Mouse (Mus musculus) fat pad, adult 2 months (tissue): Measurements from ENCODE around the gene Cped1.
"Not testable (repeated sequence)": the region's sequence is repeated elsewhere in the genome, so short reads cannot be mapped to it uniquely, and the experiment has no call there.

ENCODE experiments used
- DNase-seq: peaks from one replicate; pipeline ENCODE4 v3.0.0-alpha.2; 2011; ENCODE audit warnings: low read depth, low spot score; ENCODE audit errors: extremely low read depth

The Cped1 gene

DNA sequence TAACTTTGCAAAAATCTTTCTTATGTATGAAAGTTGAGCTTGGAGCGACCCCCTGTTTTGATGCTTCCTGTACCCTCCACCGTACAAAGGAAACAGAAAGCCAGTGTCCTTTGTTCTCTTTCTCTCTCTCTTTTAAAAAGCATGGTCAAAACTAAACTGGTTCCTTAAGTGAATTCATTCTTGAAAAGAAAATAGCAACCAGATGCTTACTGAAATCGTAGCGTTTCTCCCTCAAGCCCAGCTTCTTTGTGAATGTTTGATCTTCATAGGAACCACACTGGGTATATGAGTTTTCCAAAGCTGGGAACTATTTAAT lies 40.6 kb downstream of the Cped1 start:
- no peak for DNase-seq

GRCm38 (mm10) chr6:22026761-22027594 lies 41.3 kb downstream of the Cped1 start:
- no peak for DNase-seq

- no peak for DNase-seq
Observed at GRCm38 (mm10) chr6:22027854-22028253, 42.1 kb downstream of the Cped1 start.

DNA sequence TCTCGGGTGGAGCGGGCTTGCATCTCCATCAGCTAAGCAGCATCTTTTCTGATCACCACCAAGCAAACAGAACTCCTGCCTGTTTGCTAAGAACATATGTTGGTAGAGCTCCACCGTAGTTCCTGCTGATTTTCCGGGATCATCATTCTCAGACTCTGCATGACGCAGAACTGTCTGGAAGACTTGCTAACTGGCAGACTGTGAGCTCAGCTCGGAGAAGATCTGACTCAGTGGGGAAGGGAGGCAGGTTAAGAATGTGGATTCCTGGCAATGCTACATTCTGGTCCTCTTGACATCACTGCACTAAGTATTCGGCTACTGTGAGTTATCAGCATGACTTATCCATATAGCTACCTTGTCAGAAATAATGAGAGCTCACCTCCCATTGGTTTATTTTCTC lies 44.7 kb downstream of the Cped1 start:
- DNase-seq: no peak

- no peak for DNase-seq
Observed at GRCm38 (mm10) chr6:22033188-22033587, 47.5 kb downstream of the Cped1 start.

DNA sequence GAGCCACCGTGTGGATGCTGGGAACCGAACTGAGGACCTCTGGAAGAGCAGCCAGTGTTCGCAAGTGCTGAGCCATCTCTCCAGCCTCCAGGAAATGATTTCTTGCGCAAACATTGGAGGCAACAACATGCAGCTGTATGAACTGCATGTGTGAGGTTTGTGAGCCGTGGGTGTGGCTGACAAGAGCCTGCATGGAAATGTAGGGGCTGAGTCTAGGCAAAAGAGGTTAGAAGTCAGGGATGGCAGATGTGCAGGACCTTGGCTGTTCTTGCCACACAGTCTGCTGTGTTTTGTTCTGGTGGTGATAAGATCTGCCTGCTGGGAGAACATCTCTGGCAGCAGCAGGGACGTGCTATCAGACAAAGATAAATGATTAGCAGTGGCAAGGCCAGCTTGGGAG lies 49.7 kb downstream of the Cped1 start:
- DNase-seq: no peak

DNA sequence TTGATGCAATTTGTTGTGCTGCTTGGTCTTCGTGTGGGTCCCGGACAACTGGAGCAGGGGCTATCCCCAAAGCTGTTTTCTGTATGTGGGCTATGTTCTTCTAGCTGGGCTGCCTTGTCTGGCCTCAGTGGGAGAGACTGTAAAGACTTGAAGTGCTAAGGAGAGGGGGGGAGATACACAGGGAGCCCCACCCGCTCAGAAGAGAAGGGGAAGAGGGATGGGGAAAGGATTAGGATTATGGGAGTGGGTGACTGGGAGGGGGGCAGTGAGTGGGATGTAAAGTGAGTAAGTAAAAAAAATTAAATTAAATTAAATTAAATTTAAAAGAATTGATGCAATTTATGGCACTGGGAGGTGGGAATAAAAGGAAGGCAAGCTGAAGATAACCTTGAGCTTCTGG lies 50.2 kb downstream of the Cped1 start:
- no peak for DNase-seq

DNA sequence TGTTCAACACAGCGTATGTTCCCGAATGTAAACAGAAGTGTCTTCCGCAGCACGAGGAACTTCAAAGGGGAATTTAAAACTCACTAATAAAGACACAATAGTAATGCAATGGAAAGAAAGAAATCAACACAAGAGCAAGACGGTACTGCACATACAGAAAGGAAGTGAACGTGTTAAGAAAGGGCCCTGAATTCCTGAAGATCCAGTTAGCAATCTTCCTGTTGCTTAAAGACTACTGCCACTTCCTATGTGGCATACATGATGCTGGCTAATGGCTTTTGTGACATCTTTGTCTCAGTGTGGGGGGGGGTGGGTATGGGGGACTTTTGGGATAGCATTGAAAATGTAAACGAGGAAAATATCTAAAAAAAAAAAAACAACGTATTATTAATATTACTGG lies 50.7 kb downstream of the Cped1 start:
- no peak for DNase-seq

DNA sequence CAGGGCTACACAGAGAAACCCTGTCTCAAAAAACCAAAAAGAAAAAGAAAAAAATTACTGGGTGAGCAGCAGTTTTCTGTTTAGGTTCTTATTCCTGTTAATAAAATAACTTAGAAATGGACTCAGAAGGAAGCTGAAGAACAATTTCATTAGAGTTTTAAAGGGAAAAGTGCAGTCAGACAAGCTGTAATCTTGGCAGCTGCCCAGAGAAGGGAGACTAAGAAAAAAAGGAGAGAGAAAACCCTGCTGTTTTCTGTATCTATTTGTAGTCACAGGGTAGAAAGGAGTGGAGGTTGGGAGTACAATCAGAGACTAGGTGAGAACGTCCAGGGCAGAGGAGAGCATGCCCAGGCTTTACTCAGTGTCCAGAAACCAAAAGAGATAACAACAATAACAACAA lies 51.2 kb downstream of the Cped1 start:
- no peak for DNase-seq

- DNase-seq: no peak
Observed at GRCm38 (mm10) chr6:22037441-22038050, 51.8 kb downstream of the Cped1 start.

- not testable (repeated sequence) for DNase-seq
Observed at GRCm38 (mm10) chr6:22039666-22040065, 54.0 kb downstream of the Cped1 start.

DNA sequence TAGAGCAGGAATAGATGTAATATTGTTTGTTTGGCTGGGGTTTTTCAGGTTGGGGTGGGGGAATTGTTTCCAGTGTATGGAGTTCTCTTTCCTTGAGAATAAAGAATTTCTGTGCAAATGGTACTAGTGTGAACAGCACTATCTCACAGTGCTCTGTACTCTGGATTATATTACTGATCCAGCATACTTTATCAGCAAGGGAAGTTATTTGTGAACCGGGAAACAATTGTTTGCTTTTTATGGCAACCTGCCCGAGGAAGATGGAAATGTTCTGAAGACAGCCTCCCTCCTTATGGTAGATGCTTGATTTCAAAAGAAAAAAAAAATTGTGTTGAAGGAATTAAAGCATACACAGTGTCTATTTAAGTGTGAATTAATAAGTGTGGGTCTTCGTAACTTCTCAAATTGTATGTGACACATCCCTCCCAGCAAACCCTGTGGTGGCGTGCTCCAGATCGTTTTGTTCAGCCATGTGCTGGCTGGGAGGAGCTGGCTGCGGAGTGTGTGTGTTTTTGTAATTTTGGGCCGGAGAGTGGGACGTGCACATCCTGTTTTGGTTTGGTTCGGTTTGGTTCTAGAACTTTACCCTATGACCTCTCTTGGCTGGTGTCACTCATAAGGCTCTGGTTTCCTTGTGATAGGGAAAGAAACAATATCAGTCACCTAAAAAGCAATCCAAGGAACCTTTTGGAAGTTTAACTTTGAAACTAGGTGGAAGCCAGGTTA lies 59.3 kb downstream of the Cped1 start:
- DNase-seq: no peak

- no peak for DNase-seq
Observed at GRCm38 (mm10) chr6:22047101-22047500, 61.4 kb downstream of the Cped1 start.

DNA sequence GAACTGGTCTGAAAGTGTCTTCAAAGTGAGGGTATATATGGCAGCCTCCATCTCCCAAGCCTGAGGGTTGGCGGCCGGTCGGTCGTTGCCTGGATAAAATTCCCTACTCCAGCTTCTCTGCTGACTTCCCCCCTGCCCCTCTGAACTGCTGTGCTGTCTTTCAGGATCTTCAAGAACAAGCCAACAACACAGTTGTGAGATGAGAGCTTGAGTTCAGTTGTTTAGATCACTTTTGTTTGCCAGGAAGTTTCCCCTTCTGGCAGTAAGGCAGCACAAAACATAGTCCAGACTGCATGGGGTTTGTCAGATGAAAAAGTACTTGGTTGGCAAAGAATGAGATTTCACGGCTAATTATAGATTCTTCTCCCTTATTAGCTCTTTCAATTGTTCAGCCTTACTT lies 63.4 kb downstream of the Cped1 start:
- DNase-seq: no peak

GRCm38 (mm10) chr6:22051526-22051925 lies 65.8 kb downstream of the Cped1 start:
- no peak for DNase-seq

DNA sequence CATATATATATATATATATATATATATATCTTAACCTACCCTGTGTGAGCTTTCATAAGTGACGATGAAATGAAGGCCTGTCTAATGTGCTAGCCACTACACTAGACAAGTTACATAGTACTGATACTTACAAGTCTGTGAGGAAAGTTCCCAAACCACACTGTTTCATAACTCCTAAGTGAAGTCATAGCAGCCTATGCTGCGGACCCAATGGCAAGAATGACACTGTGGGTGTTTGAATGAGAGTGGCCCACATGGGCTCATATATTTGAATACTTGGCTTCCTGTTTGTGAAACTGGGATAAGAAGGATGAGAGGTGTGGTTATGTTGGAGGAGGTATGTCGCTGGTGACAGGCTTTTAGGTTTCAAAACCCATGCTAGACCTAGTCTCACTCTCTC lies 67.3 kb downstream of the Cped1 start:
- no peak for DNase-seq

DNA sequence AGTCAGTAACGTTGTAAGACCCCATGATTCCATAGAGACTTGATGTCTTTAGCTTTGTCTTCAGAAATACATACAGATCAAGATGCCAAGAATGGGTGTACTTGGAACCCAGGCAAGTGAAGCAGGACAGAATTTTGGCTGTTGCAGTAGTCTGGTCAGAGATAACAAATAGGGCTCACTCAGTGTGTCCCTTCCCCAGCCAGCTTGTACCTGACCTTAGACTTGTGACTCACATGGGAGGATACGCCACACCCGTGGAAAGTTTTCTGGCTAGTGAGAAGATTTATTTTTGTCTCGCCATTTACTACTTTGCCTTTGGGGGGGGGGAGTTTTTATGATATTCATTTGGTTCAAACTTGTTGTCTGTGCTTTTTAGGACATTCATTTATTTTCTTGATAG lies 78.6 kb downstream of the Cped1 start:
- DNase-seq: no peak

GRCm38 (mm10) chr6:22070603-22071322 lies 85.0 kb downstream of the Cped1 start:
- DNase-seq: no peak

DNA sequence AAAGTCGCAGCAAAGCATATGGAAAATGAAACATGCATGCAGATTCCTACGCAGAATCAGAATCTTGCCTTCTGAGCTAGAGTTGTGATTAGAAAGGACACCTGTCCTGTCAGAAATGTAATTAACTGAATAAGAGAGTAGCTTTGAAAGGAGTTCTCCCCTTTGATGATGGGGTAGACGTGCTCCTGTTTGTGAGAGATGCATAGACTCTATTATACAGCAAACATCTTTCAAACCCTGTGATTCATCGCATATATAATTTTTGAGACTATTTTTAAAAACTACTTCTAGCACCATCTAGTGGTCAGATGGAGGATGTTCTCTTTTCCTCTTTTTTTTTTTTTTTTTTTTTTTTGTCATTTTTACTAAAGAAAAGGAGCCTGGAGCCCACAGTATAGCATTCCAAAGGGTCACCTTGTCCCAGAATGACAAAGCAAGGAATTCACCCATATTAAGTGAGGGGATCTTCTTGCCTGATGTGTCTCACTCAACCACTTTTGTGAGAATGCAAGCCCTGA lies 85.7 kb downstream of the Cped1 start:
- DNase-seq: no peak

DNA sequence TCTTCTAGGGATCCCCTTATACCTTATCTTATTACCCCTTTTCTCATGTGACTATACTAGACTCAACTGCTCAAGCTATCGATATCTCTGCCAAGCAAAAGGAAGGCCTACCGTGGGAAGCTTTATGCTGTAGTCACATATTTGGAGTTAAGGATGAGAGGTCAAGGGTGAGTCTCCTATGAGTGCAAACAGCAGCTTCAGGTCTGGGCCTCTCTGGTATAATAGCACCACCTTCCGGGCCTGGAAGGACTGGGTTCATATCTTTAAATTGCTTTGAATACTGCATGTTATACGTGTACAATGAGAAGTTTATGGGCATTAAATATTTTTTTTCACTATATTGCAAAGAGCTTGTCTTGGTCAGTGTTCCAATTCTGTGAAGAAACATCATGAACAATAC lies 87.0 kb downstream of the Cped1 start:
- no peak for DNase-seq
